Mouse (Mus musculus) embryonic fibroblast, embryonic 13.5 days (primary cell): ENCODE measurements around the gene Hgfac.

Experiments
- CTCF ChIP-seq: IDR thresholded peaks from 2 replicates; pipeline ENCODE4 v1.5.1; 2011; ENCODE audit warnings: mild to moderate bottlenecking, control low read depth, low read length, moderate library complexity, borderline replicate concordance; ENCODE audit not compliant: insufficient read depth
- POLR2A ChIP-seq: IDR thresholded peaks from 2 replicates; pipeline ENCODE4 v1.6.1; 2011; ENCODE audit warnings: low read depth, mild to moderate bottlenecking, control low read depth, low read length, moderate library complexity

- TF ChIP-seq POLR2A (no peak), CTCF (no peak)
These were observed 37.8 kb downstream of the Hgfac start for GRCm38 (mm10) chr5:35079101-35079500.
